Mouse (Mus musculus): ENCODE results near the gene Slc4a5. TPM values are rescaled to one million over a fixed set of nuclear protein-coding genes. Genes with fewer than 3 reads are reported as not detected.

Slc4a5 gene
- total and polyA plus RNA-seq, 3 experiments: 0.04 TPM; not detected in 2

- Histone ChIP-seq H3K36me3 (ENCODE audit: control insufficient read depth in 1 of 2, insufficient read depth in 2 of 2, low read length in 2 of 2) (no peaks in the 10 kb centered on the region), H3K27ac (ENCODE audit: control insufficient read depth, low read depth, low read length) (no peak overlapping the region), H3K4me3 (ENCODE audit: control insufficient read depth in 1 of 2, insufficient read depth in 1 of 2, low read depth in 2 of 2, low read length in 2 of 2) (no peak overlapping the region), H3K9ac (ENCODE audit: control insufficient read depth, low read depth, low read length, poor library complexity, severe bottlenecking) (no peak overlapping the region), H3K27me3 (ENCODE audit: control insufficient read depth in 1 of 2, insufficient read depth in 2 of 2, low read length in 2 of 2) (peaks cover 0 to 1% of the 10 kb centered on the region in 2 experiments; a peak in 1 of 4 replicates), H3K4me1 (ENCODE audit: control insufficient read depth in 1 of 2, insufficient read depth in 2 of 2, low read length in 2 of 2) (peaks cover 0 to 4% of the 10 kb centered on the region in 2 experiments; a peak in 1 of 4 replicates), H3K79me2 (ENCODE audit: control insufficient read depth, insufficient read depth, low read length, poor library complexity) (no peaks in the 10 kb centered on the region), H3K9me3 (replicated peaks; ENCODE audit: insufficient read depth, low read length) (no peaks in the 10 kb centered on the region)
- DNase-seq (ENCODE audit: low read depth, low spot score): no peak
- TF ChIP-seq KAT2A (conservative IDR thresholded peaks at IDR 0.05; ENCODE audit: low read depth, low read length) (no peak), MYC (IDR thresholded peaks at IDR 0.05; ENCODE audit: low read depth, low read length) (no peak), MXI1 (IDR thresholded peaks at IDR 0.05; ENCODE audit: low read depth, low read length) (no peak), HCFC1 (IDR thresholded peaks at IDR 0.05; ENCODE audit: low read depth, low read length) (no peak), CTCF (IDR thresholded peaks at IDR 0.05 in 2 of 3, conservative IDR thresholded peaks at IDR 0.05 in 1 of 3; ENCODE audit: control insufficient read depth in 1 of 3, insufficient read depth in 1 of 3, low read depth in 2 of 3, low read length in 3 of 3, poor library complexity in 1 of 3, severe bottlenecking in 1 of 3) (no peak), ELF1 (IDR thresholded peaks at IDR 0.05; ENCODE audit: low read depth, low read length) (no peak), MAZ (IDR thresholded peaks at IDR 0.05; ENCODE audit: low read depth, low read length) (no peak), EP300 (IDR thresholded peaks at IDR 0.05; ENCODE audit: low read depth in 1 of 2, low read length in 2 of 2) (no peak), NRF1 (IDR thresholded peaks at IDR 0.05; ENCODE audit: insufficient read depth, low read depth, low read length, poor library complexity, severe bottlenecking) (no peak), E2F4 (IDR thresholded peaks at IDR 0.05; ENCODE audit: borderline replicate concordance, low read depth, low read length) (no peak), BHLHE40 (IDR thresholded peaks at IDR 0.05; ENCODE audit: borderline replicate concordance, low read depth, low read length) (no peak), SMC3 (IDR thresholded peaks at IDR 0.05; ENCODE audit: low read depth, low read length) (no peak)
These were observed 9.1 kb upstream of the Slc4a5 start for GRCm38 (mm10) chr6:83210495-83210894.

- H3K27ac ChIP-seq (ENCODE audit: control insufficient read depth, low read depth, low read length): no peak overlapping the region
- TF ChIP-seq TAL1 (IDR thresholded peaks at IDR 0.05; ENCODE audit: low read length) (no peak), MAFK (IDR thresholded peaks at IDR 0.05; ENCODE audit: borderline replicate concordance, low read depth, low read length) (no peak), TBP (IDR thresholded peaks at IDR 0.05; ENCODE audit: low read depth, low read length) (no peak), MXI1 (IDR thresholded peaks at IDR 0.05; ENCODE audit: low read depth, low read length) (no peak), MAX (IDR thresholded peaks at IDR 0.05; ENCODE audit: low read length) (no peak), ZKSCAN1 (IDR thresholded peaks at IDR 0.05; ENCODE audit: low read depth, low read length) (no peak), HCFC1 (IDR thresholded peaks at IDR 0.05; ENCODE audit: low read depth, low read length) (no peak), UBTF (IDR thresholded peaks at IDR 0.05; ENCODE audit: borderline replicate concordance, insufficient read depth, low read depth, low read length) (no peak), TCF12 (IDR thresholded peaks at IDR 0.05; ENCODE audit: low read depth, low read length) (no peak), ZNF384 (IDR thresholded peaks at IDR 0.05; ENCODE audit: low read depth, low read length) (no peak), ELF1 (IDR thresholded peaks at IDR 0.05; ENCODE audit: low read depth, low read length) (no peak), GABPA (IDR thresholded peaks at IDR 0.05; ENCODE audit: low read depth, low read length) (no peak), POLR2A (IDR thresholded peaks at IDR 0.05; ENCODE audit: control insufficient read depth in 1 of 2, insufficient read depth in 1 of 2, low read depth in 1 of 2, low read length in 2 of 2, poor library complexity in 1 of 2) (no peak), SIN3A (IDR thresholded peaks at IDR 0.05; ENCODE audit: low read length) (no peak)
- peaks cover 0 to 1% of the 10 kb centered on the region in 2 experiments; a peak in 1 of 4 replicates for H3K27me3 ChIP-seq (ENCODE audit: control insufficient read depth in 1 of 2, insufficient read depth in 2 of 2, low read length in 2 of 2)
- peaks cover 0 to 4% of the 10 kb centered on the region in 2 experiments; a peak in 1 of 4 replicates for H3K4me1 ChIP-seq (ENCODE audit: control insufficient read depth in 1 of 2, insufficient read depth in 2 of 2, low read length in 2 of 2)
- no peak for DNase-seq (ENCODE audit: low read depth, low spot score)
- H3K79me2 ChIP-seq (ENCODE audit: control insufficient read depth, insufficient read depth, low read length, poor library complexity): no peaks in the 10 kb centered on the region
- no peak overlapping the region for H3K9ac ChIP-seq (ENCODE audit: control insufficient read depth, low read depth, low read length, poor library complexity, severe bottlenecking)
- no peaks in the 10 kb centered on the region for H3K9me3 ChIP-seq (replicated peaks; ENCODE audit: insufficient read depth, low read length)
- H3K4me3 ChIP-seq (ENCODE audit: control insufficient read depth in 1 of 2, insufficient read depth in 1 of 2, low read depth in 2 of 2, low read length in 2 of 2): no peak overlapping the region
- H3K36me3 ChIP-seq (ENCODE audit: control insufficient read depth in 1 of 2, insufficient read depth in 2 of 2, low read length in 2 of 2): no peaks in the 10 kb centered on the region
These were observed 8.1 kb upstream of the Slc4a5 start for GRCm38 (mm10) chr6:83211526-83211925.
